Mouse (Mus musculus) limb, embryonic 11.5 days (tissue): Measurements from ENCODE around the gene Prdm9. TPM values are rescaled to one million over a fixed set of nuclear protein-coding genes. Genes with fewer than 3 reads are reported as not detected.

Experiments
- polyA plus RNA-seq: library from polyadenylated mRNA; unstranded; fragments of >200 nt; fragmentation: Nextera tagmentation; extraction: Ambion mirVana; gene quantifications from 2 replicates; pipeline ENCODE4 v1.2.1, GENCODE M21; 2014

The Prdm9 gene
- polyA plus RNA-seq, 1 experiment from 2014 or later = 1.4 TPM

Other genes starting within 250 kb of the Prdm9 start
- 2.9 and 3.3 TPM in 2 replicates for gene Dll1, start 187.5 kb downstream of the Prdm9 start, polyA plus RNA-seq
- 27.2 and 29.1 TPM in 2 replicates for gene Fam120b, start 168.2 kb downstream of the Prdm9 start, polyA plus RNA-seq
- gene Psmb1, start 64.6 kb downstream of the Prdm9 start, polyA plus RNA-seq = 271 and 286 TPM in 2 replicates
- gene Tbp, start 64.5 kb downstream of the Prdm9 start, polyA plus RNA-seq = 70.3 and 71.6 TPM in 2 replicates
- gene Pdcd2, start 37.1 kb downstream of the Prdm9 start, polyA plus RNA-seq = 48.8 and 53.8 TPM in 2 replicates
- 49.0 and 51.3 TPM in 2 replicates for gene Chd1, start 140.6 kb upstream of the Prdm9 start, polyA plus RNA-seq